Mouse (Mus musculus) liver, embryonic 15.5 days (tissue): Measurements from ENCODE around the gene Ablim2. TPM values are rescaled to one million over a fixed set of nuclear protein-coding genes. Genes with fewer than 3 reads are reported as not detected.

ENCODE experiments used
- ATAC-seq: fragments of 200-750 bp; cut with Nextera tagmentation; 2 replicates; pipeline ENCODE4 v1.8.0; 2017; ENCODE audit warnings: moderate number of reproducible peaks, mild to moderate bottlenecking, moderate library complexity; ENCODE audit not compliant: insufficient read depth
- H3K27ac ChIP-seq: fragments of 300-500 bp; sonication (generic); replicated peaks from 2 replicates; pipeline ENCODE4 v1.5.1; 2015; ENCODE audit warnings: mild to moderate bottlenecking, inconsistent platforms
- H3K27me3 ChIP-seq: fragments of 300-500 bp; sonication (generic); 2 replicates; pipeline ENCODE4 v1.6.1; 2015; ENCODE audit warnings: mild to moderate bottlenecking, inconsistent platforms
- H3K36me3 ChIP-seq: fragments of 300-500 bp; sonication (generic); replicated peaks from 2 replicates; pipeline ENCODE4 v1.6.1; 2015; ENCODE audit warnings: moderate library complexity, mild to moderate bottlenecking, inconsistent platforms
- H3K4me1 ChIP-seq: fragments of 300-500 bp; sonication (generic); replicated peaks from 2 replicates; pipeline ENCODE4 v1.6.1; 2015; ENCODE audit warnings: inconsistent platforms
- H3K4me2 ChIP-seq: fragments of 300-500 bp; sonication (generic); 2 replicates; pipeline ENCODE4 v1.6.1; 2015; ENCODE audit warnings: moderate library complexity, mild to moderate bottlenecking, inconsistent platforms
- H3K4me3 ChIP-seq: fragments of 300-500 bp; sonication (generic); replicated peaks from 2 replicates; pipeline ENCODE4 v1.5.1; 2015; ENCODE audit warnings: mild to moderate bottlenecking, inconsistent platforms
- H3K9ac ChIP-seq: fragments of 300-500 bp; sonication (generic); 2 replicates; pipeline ENCODE4 v1.6.1; 2015; ENCODE audit warnings: moderate library complexity, mild to moderate bottlenecking, inconsistent platforms
- H3K9me3 ChIP-seq: fragments of 300-500 bp; sonication (generic); replicated peaks from 2 replicates; pipeline ENCODE4 v1.6.1; 2016; ENCODE audit warnings: inconsistent platforms
- WGBS: fragments of 180-500 bp; shearing (Covaris S2); methylation state at CpG from one replicate; pipeline ENCODE4 v1.1.7; 2015; ENCODE audit warnings: mixed read lengths; ENCODE audit not compliant: insufficient replicate concordance; 5-methylcytosine and 5-hydroxymethylcytosine counted together
- polyA plus RNA-seq: library from polyadenylated mRNA; unstranded; fragments of >200 nt; fragmentation: Nextera tagmentation; extraction: Ambion mirVana; gene quantifications from 2 replicates; pipeline ENCODE4 v1.2.1, GENCODE M21; 2015

Gene Ablim2
- polyA plus RNA-seq, 1 experiment from 2014 or later = 0.36 TPM

DNA sequence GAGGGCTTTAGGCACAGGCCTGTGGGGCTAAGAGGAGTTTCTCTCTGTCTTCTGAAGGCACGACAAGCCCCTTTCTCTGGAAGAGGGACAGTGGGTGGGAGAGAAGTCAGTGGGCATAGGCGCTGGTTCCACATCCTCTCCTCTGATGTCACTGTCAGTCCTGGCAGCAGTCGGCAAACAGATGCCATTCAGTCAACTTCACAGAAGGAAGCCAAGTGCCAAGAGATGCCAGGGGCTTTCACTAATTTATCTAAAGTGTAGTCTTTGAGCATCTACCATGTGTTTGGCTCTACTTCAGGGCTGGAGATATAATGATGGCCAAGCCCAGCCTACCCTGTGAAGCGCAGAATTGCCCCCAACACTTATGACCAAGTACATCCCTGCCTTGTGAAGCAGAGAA, 95.8 kb downstream of the Ablim2 start:
- no peak overlapping the region for H3K9ac ChIP-seq
- 68% methylated on average over 4 of the region's 4 CpGs for WGBS
- no peaks in the 10 kb centered on the region for H3K27me3 ChIP-seq
- H3K36me3 ChIP-seq = no peaks in the 10 kb centered on the region
- no peaks in the 10 kb centered on the region for H3K4me1 ChIP-seq
- no peak overlapping the region for H3K27ac ChIP-seq
- no peak overlapping the region for H3K4me3 ChIP-seq
- no peaks in the 10 kb centered on the region for H3K9me3 ChIP-seq
- ATAC-seq = no peak
- no peak overlapping the region for H3K4me2 ChIP-seq

DNA sequence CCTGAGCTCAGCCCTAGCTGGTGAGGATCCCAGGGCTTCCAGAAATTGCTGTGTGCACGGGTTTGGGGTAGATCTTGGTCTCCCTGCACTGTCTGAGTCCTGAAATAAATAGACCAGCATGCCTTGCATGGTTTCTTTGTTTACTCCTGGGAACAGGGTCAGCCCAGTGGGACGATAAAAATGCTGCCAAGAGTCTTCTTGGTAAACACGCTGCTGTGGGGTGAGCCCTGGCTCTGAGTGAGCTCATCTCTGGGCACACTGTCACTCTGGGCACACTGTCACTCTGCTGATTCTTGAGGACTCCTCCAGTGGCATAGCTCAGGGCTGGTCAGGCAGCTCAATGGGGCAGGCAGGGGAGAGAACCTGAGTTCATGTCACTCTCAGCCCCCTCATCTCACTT, 98.6 kb downstream of the Ablim2 start:
- H3K36me3 ChIP-seq = no peaks in the 10 kb centered on the region
- H3K4me2 ChIP-seq = no peak overlapping the region
- H3K27me3 ChIP-seq = no peaks in the 10 kb centered on the region
- WGBS = 32% methylated on average over 3 of the region's 3 CpGs
- no peak overlapping the region for H3K4me3 ChIP-seq
- H3K9ac ChIP-seq = no peak overlapping the region
- H3K4me1 ChIP-seq = no peaks in the 10 kb centered on the region
- no peak overlapping the region for H3K27ac ChIP-seq
- no peaks in the 10 kb centered on the region for H3K9me3 ChIP-seq
- no peak for ATAC-seq

- no peaks in the 10 kb centered on the region for H3K4me1 ChIP-seq
- H3K9me3 ChIP-seq = no peaks in the 10 kb centered on the region
- H3K27me3 ChIP-seq = no peaks in the 10 kb centered on the region
- H3K27ac ChIP-seq = no peak overlapping the region
- ATAC-seq = no peak
- no peaks in the 10 kb centered on the region for H3K36me3 ChIP-seq
- no peak overlapping the region for H3K4me3 ChIP-seq
- no peak overlapping the region for H3K9ac ChIP-seq
- 18% methylated on average over 6 of the region's 6 CpGs for WGBS
- H3K4me2 ChIP-seq = no peak overlapping the region
Observed at GRCm38 (mm10) chr5:35858069-35858468, 100.4 kb downstream of the Ablim2 start.

- H3K9ac ChIP-seq = no peak overlapping the region
- no peak for ATAC-seq
- WGBS = 69% methylated on average over 2 of the region's 2 CpGs
Observed at GRCm38 (mm10) chr5:35861456-35861855, 103.8 kb downstream of the Ablim2 start.

GRCm38 (mm10) chr5:35869973-35870372, 112.3 kb downstream of the Ablim2 start:
- H3K36me3 ChIP-seq = no peaks in the 10 kb centered on the region
- no peak overlapping the region for H3K4me3 ChIP-seq
- no peak overlapping the region for H3K4me2 ChIP-seq
- no peak overlapping the region for H3K9ac ChIP-seq
- no peak for ATAC-seq
- H3K4me1 ChIP-seq = no peaks in the 10 kb centered on the region
- H3K27me3 ChIP-seq = no peaks in the 10 kb centered on the region
- H3K27ac ChIP-seq = no peak overlapping the region
- H3K9me3 ChIP-seq = no peaks in the 10 kb centered on the region
- WGBS = 58% methylated on average over 4 of the region's 4 CpGs

More at GRCm38 (mm10) chr5:35861456-35861855, 103.8 kb downstream of the Ablim2 start:
- Histone ChIP-seq H3K9me3 (no peaks in the 10 kb centered on the region), H3K4me1 (no peaks in the 10 kb centered on the region), H3K4me2 (no peak overlapping the region), H3K36me3 (no peaks in the 10 kb centered on the region), H3K27ac (no peak overlapping the region), H3K27me3 (no peaks in the 10 kb centered on the region), H3K4me3 (no peak overlapping the region)

GRCm38 (mm10) chr5:35870408-35871012, 112.8 kb downstream of the Ablim2 start:
- Histone ChIP-seq H3K27me3 (no peaks in the 10 kb centered on the region), H3K27ac (no peak overlapping the region), H3K4me2 (no peak overlapping the region), H3K9ac (no peak overlapping the region), H3K4me3 (no peak overlapping the region), H3K9me3 (no peaks in the 10 kb centered on the region), H3K4me1 (no peaks in the 10 kb centered on the region), H3K36me3 (no peaks in the 10 kb centered on the region)
- WGBS = 45% methylated on average over 8 of the region's 8 CpGs
- no peak for ATAC-seq

DNA sequence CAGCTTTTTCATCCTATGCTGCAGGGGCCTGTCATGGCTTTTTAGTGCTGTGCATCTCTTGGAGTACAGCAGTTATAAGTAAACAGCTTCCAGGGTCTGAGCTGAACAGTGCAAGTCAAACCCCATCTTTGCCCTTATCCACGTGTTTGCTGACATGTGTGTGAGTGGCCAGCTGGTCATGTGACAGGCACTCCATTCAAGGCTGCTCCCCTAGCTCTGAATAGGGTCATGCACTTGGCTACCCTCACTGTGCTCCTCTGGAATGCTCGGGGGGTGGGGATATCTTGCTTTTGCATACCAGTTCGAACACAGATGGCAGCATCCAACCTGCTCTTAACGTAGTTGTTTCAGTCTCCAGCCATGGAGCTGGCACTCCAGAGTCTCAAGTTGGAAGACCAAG, 115.7 kb downstream of the Ablim2 start:
- Histone ChIP-seq H3K9me3 (no peaks in the 10 kb centered on the region), H3K9ac (no peak overlapping the region), H3K4me3 (no peak overlapping the region), H3K4me2 (no peak overlapping the region), H3K36me3 (no peaks in the 10 kb centered on the region), H3K27me3 (no peaks in the 10 kb centered on the region), H3K4me1 (no peaks in the 10 kb centered on the region), H3K27ac (no peak overlapping the region)
- 34% methylated on average over 4 of the region's 4 CpGs for WGBS
- no peak for ATAC-seq

DNA sequence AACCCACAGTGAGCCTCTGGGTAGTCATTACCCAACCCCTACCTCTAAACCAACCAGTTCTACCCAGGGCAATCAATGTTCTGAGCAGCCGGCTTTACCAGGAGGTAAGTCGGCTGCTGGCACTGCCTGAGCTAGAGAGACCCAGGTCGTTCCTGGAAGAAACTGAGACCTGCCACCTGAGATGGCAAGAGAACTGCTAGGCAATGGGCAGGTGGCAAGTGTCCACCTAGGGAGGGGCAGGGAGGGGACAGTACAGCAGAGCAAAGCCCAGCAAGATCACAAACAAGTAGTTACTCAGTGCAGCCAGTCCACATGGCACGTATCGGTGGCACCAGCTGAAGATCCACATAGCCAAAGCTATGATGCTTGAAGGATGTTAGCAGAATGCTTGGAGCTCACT, 118.6 kb downstream of the Ablim2 start:
- H3K27ac ChIP-seq = no peak overlapping the region
- H3K27me3 ChIP-seq = no peaks in the 10 kb centered on the region
- WGBS = 77% methylated on average over 5 of the region's 5 CpGs
- H3K9ac ChIP-seq = no peak overlapping the region
- H3K4me1 ChIP-seq = no peaks in the 10 kb centered on the region
- no peak for ATAC-seq
- H3K36me3 ChIP-seq = no peaks in the 10 kb centered on the region
- H3K9me3 ChIP-seq = no peaks in the 10 kb centered on the region
- no peak overlapping the region for H3K4me3 ChIP-seq
- H3K4me2 ChIP-seq = no peak overlapping the region

DNA sequence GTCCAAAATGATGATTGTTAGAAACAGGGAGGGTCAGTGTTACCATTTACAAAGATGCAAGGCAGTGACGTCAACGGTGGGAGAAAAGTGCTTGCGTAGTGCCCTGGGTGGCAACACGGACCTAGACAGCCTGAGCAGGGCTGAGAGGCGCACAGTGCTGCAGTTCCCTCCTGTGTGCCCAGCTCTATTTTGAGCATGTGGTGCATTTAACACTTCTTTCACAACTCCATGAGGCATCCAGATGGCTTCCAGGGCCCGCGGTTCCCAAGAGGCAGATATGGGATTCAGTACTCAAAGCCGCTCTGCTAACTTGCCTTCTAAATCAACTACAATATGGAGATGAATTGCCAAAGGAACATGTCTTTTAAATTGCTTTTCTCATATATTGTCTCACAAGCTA, 121.5 kb downstream of the Ablim2 start:
- Histone ChIP-seq H3K4me1 (no peaks in the 10 kb centered on the region), H3K36me3 (no peaks in the 10 kb centered on the region), H3K27me3 (no peaks in the 10 kb centered on the region), H3K27ac (no peak overlapping the region), H3K9me3 (no peaks in the 10 kb centered on the region), H3K4me2 (no peak overlapping the region), H3K4me3 (no peak overlapping the region), H3K9ac (no peak overlapping the region)
- WGBS = 76% methylated on average over 8 of the region's 8 CpGs
- ATAC-seq = no peak

DNA sequence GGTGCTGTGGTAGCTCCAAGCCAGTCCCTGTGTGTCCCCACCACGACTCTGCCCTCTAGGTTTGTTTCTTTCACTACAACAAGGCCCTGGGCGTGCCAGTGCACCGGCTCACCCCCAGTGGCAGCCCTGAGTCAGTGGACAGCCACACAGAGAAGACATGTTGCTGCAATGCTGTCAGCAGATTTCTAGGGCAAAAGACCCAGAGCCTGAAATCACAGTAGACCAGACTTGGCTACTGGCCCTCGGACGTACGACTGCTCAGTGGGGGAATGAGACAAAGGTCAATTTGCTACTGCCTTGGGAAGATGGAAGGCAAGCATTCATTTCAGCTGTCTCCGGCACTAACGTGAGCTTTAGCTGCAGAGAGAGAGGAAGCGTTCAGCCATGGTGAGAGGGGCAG, 124.7 kb downstream of the Ablim2 start:
- WGBS = 55% methylated on average over 9 of the region's 9 CpGs
- no peaks in the 10 kb centered on the region for H3K9me3 ChIP-seq
- no peaks in the 10 kb centered on the region for H3K4me1 ChIP-seq
- no peak overlapping the region for H3K9ac ChIP-seq
- H3K27ac ChIP-seq = no peak overlapping the region
- H3K4me3 ChIP-seq = no peak overlapping the region
- H3K27me3 ChIP-seq = no peaks in the 10 kb centered on the region; the same call in 1 of the 2 replicates
- H3K36me3 ChIP-seq = no peaks in the 10 kb centered on the region
- ATAC-seq = no peak
- no peak overlapping the region for H3K4me2 ChIP-seq

GRCm38 (mm10) chr5:35884262-35884661, 126.6 kb downstream of the Ablim2 start:
- ATAC-seq = no peak
- H3K4me1 ChIP-seq = no peaks in the 10 kb centered on the region
- no peak overlapping the region for H3K4me2 ChIP-seq
- no peaks in the 10 kb centered on the region for H3K36me3 ChIP-seq
- no peaks in the 10 kb centered on the region; the same call in 1 of the 2 replicates for H3K27me3 ChIP-seq
- H3K27ac ChIP-seq = no peak overlapping the region
- H3K4me3 ChIP-seq = no peak overlapping the region
- H3K9ac ChIP-seq = no peak overlapping the region
- H3K9me3 ChIP-seq = no peaks in the 10 kb centered on the region
- 35% methylated on average over 11 of the region's 11 CpGs for WGBS

- no peaks in the 10 kb centered on the region for H3K36me3 ChIP-seq
- no peak overlapping the region for H3K4me2 ChIP-seq
- H3K4me3 ChIP-seq = no peak overlapping the region
- H3K9ac ChIP-seq = no peak overlapping the region
- no peaks in the 10 kb centered on the region for H3K9me3 ChIP-seq
- 72% methylated on average over 5 of the region's 5 CpGs for WGBS
- H3K27me3 ChIP-seq = no peaks in the 10 kb centered on the region; the same call in 1 of the 2 replicates
- ATAC-seq = no peak
- H3K27ac ChIP-seq = no peak overlapping the region
- no peaks in the 10 kb centered on the region for H3K4me1 ChIP-seq
Observed at GRCm38 (mm10) chr5:35884689-35885088, 127.0 kb downstream of the Ablim2 start.
